Mouse (Mus musculus) fat pad, adult 2 months (tissue): ENCODE data around the gene Ankle2.
A peak's percentile ranks its signal among the peaks of the same experiment; 100 is the strongest.

Experiments used
- DNase-seq: peaks from one replicate; pipeline ENCODE4 v3.0.0-alpha.2; 2011; ENCODE audit warnings: low read depth, low spot score; ENCODE audit errors: extremely low read depth

Ankle2 gene

GRCm38 (mm10) chr5:110230780-110231461, at the start of gene Ankle2:
Ankle2 (plus strand) TSS chr5:110231004.
- DNase-seq = no peak

- no peak for DNase-seq
Measured at GRCm38 (mm10) chr5:110181716-110182115, 49.1 kb upstream of the Ankle2 start.

- DNase-seq = no peak
Measured at GRCm38 (mm10) chr5:110203164-110203895, 27.5 kb upstream of the Ankle2 start.

- DNase-seq = no peak
Measured at GRCm38 (mm10) chr5:110204777-110205176, 26.0 kb upstream of the Ankle2 start.

- DNase-seq = no peak
Measured at GRCm38 (mm10) chr5:110211312-110211711, 19.5 kb upstream of the Ankle2 start.

- DNase-seq = peak; percentile 83
Measured at GRCm38 (mm10) chr5:110216780-110217179, 14.0 kb upstream of the Ankle2 start.

- no peak for DNase-seq
Measured at GRCm38 (mm10) chr5:110220331-110220730, 10.5 kb upstream of the Ankle2 start.

- no peak for DNase-seq
Measured at GRCm38 (mm10) chr5:110222757-110223156, 8.0 kb upstream of the Ankle2 start.

GRCm38 (mm10) chr5:110225056-110225455, 5.7 kb upstream of the Ankle2 start:
- DNase-seq = peak; percentile 80

- no peak for DNase-seq
Measured at GRCm38 (mm10) chr5:110227336-110227883, 3.4 kb upstream of the Ankle2 start.

GRCm38 (mm10) chr5:110230401-110230779, 414 bp upstream of the Ankle2 start:
- DNase-seq = no peak

GRCm38 (mm10) chr5:110231638-110232037, 834 bp downstream of the Ankle2 start:
- no peak for DNase-seq

- DNase-seq = no peak
Measured at GRCm38 (mm10) chr5:110232346-110232745, 1.5 kb downstream of the Ankle2 start.

- no peak for DNase-seq
Measured at GRCm38 (mm10) chr5:110244091-110244490, 13.3 kb downstream of the Ankle2 start.

- DNase-seq = no peak
Measured at GRCm38 (mm10) chr5:110266941-110267340, 36.1 kb downstream of the Ankle2 start.

- DNase-seq = no peak
Measured at GRCm38 (mm10) chr5:110269141-110270101, 38.6 kb downstream of the Ankle2 start, which contains the start of gene Pgam5. Pgam5 (minus strand) TSS chr5:110269913.

- no peak for DNase-seq
Measured at GRCm38 (mm10) chr5:110270242-110270641, 39.4 kb downstream of the Ankle2 start.

- DNase-seq = no peak
Measured at GRCm38 (mm10) chr5:110274147-110274546, 43.3 kb downstream of the Ankle2 start.

GRCm38 (mm10) chr5:110274846-110275245, 44.0 kb downstream of the Ankle2 start:
- DNase-seq = peak; percentile 62

- peak; percentile 92 for DNase-seq
Measured at GRCm38 (mm10) chr5:110276391-110276790, 45.6 kb downstream of the Ankle2 start.

- DNase-seq = no peak
Measured at GRCm38 (mm10) chr5:110276910-110277309, 46.1 kb downstream of the Ankle2 start.
